Comparison of ENCODE assay signal across 7 mouse cellular contexts in genomic region chr2:121442259-121443067, GRCm38 (mm10). TPM values are rescaled to one million over a fixed set of nuclear protein-coding genes. Genes with fewer than 3 reads are reported as not detected.
DNase-seq lines count a peak whose midpoint lies in the region; ATAC-seq and TF ChIP-seq lines count a peak whose summit lies in the region.

No protein-coding gene starts in this region.

- DNase-seq in adrenal gland, postnatal 10 days, result peak; percentile 89
- peak; percentile 51 for DNase-seq in embryo, embryonic 10 days (ENCODE audit: low spot score)
- DNase-seq in heart, adult 11 months, result peak; percentile 97
- peak; percentile 84 for DNase-seq in lung, adult 2 months
- peak; percentile 68 for DNase-seq in urinary bladder, postnatal 25 days (ENCODE audit: low spot score)

- no peak for TF ChIP-seq CTCF in intestine, postnatal 0 days (IDR thresholded peaks at IDR 0.05; ENCODE audit: low read depth)
- TF ChIP-seq CTCF in lung, adult 2 months (IDR thresholded peaks at IDR 0.05; ENCODE audit: insufficient read depth, low read length), result no peak

- WGBS in intestine, postnatal 0 days, result 1% methylated on average over 30 of the region's 30 CpGs
- WGBS in lung, adult 2 months, result 2% methylated on average over 30 of the region's 30 CpGs
- WGBS in neural tube, embryonic 15.5 days, result 2% methylated on average over 30 of the region's 30 CpGs

- peaks cover 18% of the 10 kb centered on the region for H3K36me3 ChIP-seq in intestine, postnatal 0 days (ENCODE audit: control insufficient read depth, insufficient read depth)
- peaks cover 25% of the 10 kb centered on the region for H3K36me3 ChIP-seq in neural tube, embryonic 15.5 days

- H3K9me3 ChIP-seq in intestine, postnatal 0 days (ENCODE audit: control insufficient read depth), result no peaks in the 10 kb centered on the region
- no peaks in the 10 kb centered on the region for H3K9me3 ChIP-seq in neural tube, embryonic 15.5 days (replicated peaks)

- no peak overlapping the region; the same call in 1 of the 2 replicates for H3K27ac ChIP-seq in intestine, postnatal 0 days (ENCODE audit: low read depth, low read length)
- no peak overlapping the region for H3K27ac ChIP-seq in neural tube, embryonic 15.5 days (replicated peaks)

- ATAC-seq in intestine, postnatal 0 days, result peak; percentile 86
- no peak for ATAC-seq in neural tube, embryonic 15.5 days (ENCODE audit: low FRiP score)

- H3K9ac ChIP-seq in intestine, postnatal 0 days (ENCODE audit: low read depth, low read length), result peak overlapping the region; percentile 51
- 0 out of 2 replicates have a peak overlapping the region, but pooled peaks have one; percentile 3 for H3K9ac ChIP-seq in neural tube, embryonic 15.5 days (replicated peaks)

- peak overlapping the region; percentile 41 for H3K4me3 ChIP-seq in intestine, postnatal 0 days (ENCODE audit: low read depth, low read length)
- H3K4me3 ChIP-seq in lung, adult 2 months (replicated peaks; ENCODE audit: extremely low read depth, low read depth, low read length), result peak overlapping the region; percentile 52
- peak overlapping the region; percentile 33 for H3K4me3 ChIP-seq in neural tube, embryonic 15.5 days (replicated peaks)

- no peaks in the 10 kb centered on the region for H3K27me3 ChIP-seq in intestine, postnatal 0 days (replicated peaks; ENCODE audit: control insufficient read depth, insufficient read depth, low read length)
- peaks cover 25% of the 10 kb centered on the region for H3K27me3 ChIP-seq in neural tube, embryonic 15.5 days (replicated peaks)

- TF ChIP-seq POLR2A in lung, adult 2 months (IDR thresholded peaks at IDR 0.05; ENCODE audit: borderline replicate concordance, extremely low read depth, low read depth, low read length), result no peak

- H3K4me1 ChIP-seq in intestine, postnatal 0 days (replicated peaks; ENCODE audit: control insufficient read depth, insufficient read depth, low read length), result no peaks in the 10 kb centered on the region
- H3K4me1 ChIP-seq in lung, adult 2 months (ENCODE audit: control insufficient read depth, insufficient read depth, low read length), result 0 out of 2 replicates have a peak, but pooled peaks cover 2% of the 10 kb centered on the region
- H3K4me1 ChIP-seq in neural tube, embryonic 15.5 days, result peaks cover 15% of the 10 kb centered on the region

- peak overlapping the region; percentile 91 for H3K4me2 ChIP-seq in intestine, postnatal 0 days (replicated peaks; ENCODE audit: low read depth)
- H3K4me2 ChIP-seq in neural tube, embryonic 15.5 days, result peak overlapping the region; percentile 62

RNA-seq across cellular contexts. Expression of gene Ell3, which starts 1.6 kb away (rescaled TPM):
- total RNA-seq in adrenal gland, postnatal 10 days (2021), result under 1 TPM; 0.18 to 0.66 TPM
- polyA plus RNA-seq in intestine, postnatal 0 days (2015; fragmentation: Nextera tagmentation; extraction: Ambion mirVana), result 1.9 and 2.6 TPM in 2 replicates
- polyA plus RNA-seq in lung, adult 2 months (2012; rRNA removed), result 0.97 and 1.1 TPM in 2 replicates
- polyA plus RNA-seq in neural tube, embryonic 15.5 days (2015; fragmentation: Nextera tagmentation; extraction: Ambion mirVana), result 2.6 and 3.6 TPM in 2 replicates

RNA-seq across cellular contexts. Expression of gene Serf2, which starts 6.5 kb away (rescaled TPM):
- 100 to 1,000 TPM; 346 to 350 TPM for total RNA-seq in adrenal gland, postnatal 10 days (2021)
- 608 and 648 TPM in 2 replicates for polyA plus RNA-seq in intestine, postnatal 0 days (2015; fragmentation: Nextera tagmentation; extraction: Ambion mirVana)
- polyA plus RNA-seq in lung, adult 2 months (2012; rRNA removed), result 227 and 315 TPM in 2 replicates
- 297 and 319 TPM in 2 replicates for polyA plus RNA-seq in neural tube, embryonic 15.5 days (2015; fragmentation: Nextera tagmentation; extraction: Ambion mirVana)

RNA-seq across cellular contexts. Expression of gene Hypk, which starts 10.6 kb away (rescaled TPM):
- total RNA-seq in adrenal gland, postnatal 10 days (2021), result 10 to 100 TPM; 29.1 to 39.9 TPM
- polyA plus RNA-seq in intestine, postnatal 0 days (2015; fragmentation: Nextera tagmentation; extraction: Ambion mirVana), result 61.6 and 65.1 TPM in 2 replicates
- polyA plus RNA-seq in lung, adult 2 months (2012; rRNA removed), result 6.8 and 10.1 TPM in 2 replicates
- 118 and 120 TPM in 2 replicates for polyA plus RNA-seq in neural tube, embryonic 15.5 days (2015; fragmentation: Nextera tagmentation; extraction: Ambion mirVana)

RNA-seq across cellular contexts. Expression of gene Serinc4, which starts 14.1 kb away (rescaled TPM):
- total RNA-seq in adrenal gland, postnatal 10 days (2021), result under 1 TPM in 1 of 2 experiments, not detected in 1; 0.24 TPM
- polyA plus RNA-seq in intestine, postnatal 0 days (2015; fragmentation: Nextera tagmentation; extraction: Ambion mirVana), result 0.05 TPM in 1 of 2 replicates, not detected in the other
- 0.40 and 0.66 TPM in 2 replicates for polyA plus RNA-seq in lung, adult 2 months (2012; rRNA removed)
- 0.63 and 0.92 TPM in 2 replicates for polyA plus RNA-seq in neural tube, embryonic 15.5 days (2015; fragmentation: Nextera tagmentation; extraction: Ambion mirVana)

RNA-seq across cellular contexts. Expression of gene Catsper2, which starts 28.9 kb away (rescaled TPM):
- 1 to 10 TPM; 2.2 to 4.3 TPM for total RNA-seq in adrenal gland, postnatal 10 days (2021)
- polyA plus RNA-seq in intestine, postnatal 0 days (2015; fragmentation: Nextera tagmentation; extraction: Ambion mirVana), result 1.3 and 1.6 TPM in 2 replicates
- polyA plus RNA-seq in lung, adult 2 months (2012; rRNA removed), result 1.00 and 2.0 TPM in 2 replicates
- 3.0 and 5.7 TPM in 2 replicates for polyA plus RNA-seq in neural tube, embryonic 15.5 days (2015; fragmentation: Nextera tagmentation; extraction: Ambion mirVana)
